Mouse (Mus musculus) heart, postnatal 0 days (tissue): ENCODE measurements around the gene Samd14. TPM values are rescaled to one million over a fixed set of nuclear protein-coding genes. Genes with fewer than 3 reads are reported as not detected.
A peak's percentile ranks its signal among the peaks of the same experiment; 100 is the strongest.

Experiments used
- ATAC-seq: fragments of 200-750 bp; cut with Nextera tagmentation; 2 replicates; pipeline ENCODE4 v1.8.0; 2017; ENCODE audit warnings: low read depth, moderate number of reproducible peaks, moderate library complexity; ENCODE audit not compliant: insufficient read depth
- DNase-seq: peaks from one replicate; pipeline ENCODE4 v3.0.0-alpha.2; 2016; ENCODE audit warnings: low spot score
- H3K27ac ChIP-seq: fragments of 300-500 bp; sonication (generic); 2 replicates; pipeline ENCODE4 v1.5.1; 2014; ENCODE audit warnings: low read depth, mild to moderate bottlenecking
- H3K27me3 ChIP-seq: fragments of 300-500 bp; sonication (generic); 2 replicates; pipeline ENCODE4 v1.6.1; 2014; ENCODE audit warnings: low read length, mixed read lengths; ENCODE audit not compliant: control insufficient read depth, insufficient read depth
- H3K36me3 ChIP-seq: fragments of 300-500 bp; sonication (generic); replicated peaks from 2 replicates; pipeline ENCODE4 v1.6.1; 2014; ENCODE audit warnings: low read length, mixed read lengths; ENCODE audit not compliant: control insufficient read depth, insufficient read depth
- H3K4me1 ChIP-seq: fragments of 300-500 bp; sonication (generic); 2 replicates; pipeline ENCODE4 v1.6.1; 2014; ENCODE audit warnings: antibody characterized with exemption; ENCODE audit not compliant: control insufficient read depth, insufficient read depth
- H3K4me2 ChIP-seq: fragments of 300-500 bp; sonication (generic); 2 replicates; pipeline ENCODE4 v1.6.1; 2014; ENCODE audit warnings: low read depth, mild to moderate bottlenecking, low read length, moderate library complexity
- H3K4me3 ChIP-seq: fragments of 300-500 bp; sonication (generic); 2 replicates; pipeline ENCODE4 v1.5.1; 2014; ENCODE audit warnings: low read depth, low read length
- H3K9ac ChIP-seq: fragments of 300-500 bp; sonication (generic); replicated peaks from 2 replicates; pipeline ENCODE4 v1.6.1; 2014; ENCODE audit warnings: low read depth, low read length, mixed read lengths
- H3K9me3 ChIP-seq: fragments of 300-500 bp; sonication (generic); replicated peaks from 2 replicates; pipeline ENCODE4 v1.6.1; 2016; ENCODE audit warnings: low read length; ENCODE audit not compliant: control insufficient read depth
- CTCF ChIP-seq: IDR thresholded peaks from 2 replicates; pipeline ENCODE4 v1.5.1; 2016; ENCODE audit warnings: antibody characterized with exemption, control low read depth, low read depth
- EP300 ChIP-seq: IDR thresholded peaks from 2 replicates; pipeline ENCODE4 v1.6.1; 2016; ENCODE audit warnings: antibody characterized with exemption, low read depth
- WGBS: fragments of 180-500 bp; shearing (Covaris S2); extraction: QIAGEN DNeasy Blood & Tissue Kit; methylation state at CpG from one replicate; pipeline ENCODE4 v1.1.7; 2014; 5-methylcytosine and 5-hydroxymethylcytosine counted together
- polyA plus RNA-seq: library from polyadenylated mRNA; unstranded; fragments of >200 nt; fragmentation: Nextera tagmentation; extraction: Ambion mirVana; gene quantifications from 2 replicates; pipeline ENCODE4 v1.2.1, GENCODE M21; 2015
- total RNA-seq: library from RNA; depleted of rRNA; stranded (reverse); fragments of >200 nt; gene quantifications from 2 replicates; pipeline ENCODE4 v1.2.3, GENCODE M21; 2014; ENCODE audit warnings: low replicate concordance

Gene Samd14
- total and polyA plus RNA-seq, 2 experiments from 2014 or later = 4.8 to 6.2 TPM

DNA sequence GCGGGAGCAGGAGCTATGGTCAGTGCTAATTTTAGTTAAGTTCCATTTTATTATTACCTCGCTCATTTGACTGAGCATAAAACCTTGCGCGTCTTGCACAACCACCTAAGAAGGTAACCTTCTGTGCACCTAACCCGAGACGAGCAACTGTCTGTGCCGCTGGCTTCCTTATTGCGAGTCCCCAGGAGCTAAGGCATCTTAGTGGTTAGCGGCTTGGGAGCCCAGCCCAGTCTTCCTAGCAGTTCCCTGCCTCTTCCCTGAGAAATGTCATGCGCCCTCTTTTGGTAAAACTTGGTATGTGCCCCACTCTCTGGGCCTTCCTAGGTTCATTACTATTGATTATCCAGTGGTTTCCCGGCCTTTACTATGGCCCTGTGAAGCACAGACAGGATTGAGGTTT, 32.4 kb downstream of the Samd14 start:
- peaks cover 36% of the 10 kb centered on the region for H3K36me3 ChIP-seq
- H3K9ac ChIP-seq = peak overlapping the region; percentile 38
- H3K27me3 ChIP-seq = no peaks in the 10 kb centered on the region
- H3K4me1 ChIP-seq = peaks cover 11% of the 10 kb centered on the region; the same call in 1 of the 2 replicates
- no peaks in the 10 kb centered on the region for H3K9me3 ChIP-seq
- under 1% methylated on average over 11 of the region's 11 CpGs for WGBS
- peak overlapping the region; percentile 88 for H3K4me2 ChIP-seq
- ATAC-seq (no peak), DNase-seq (peak; percentile 84)
- TF ChIP-seq CTCF = peak; percentile 82
- no peak for TF ChIP-seq EP300
- H3K27ac ChIP-seq = peak overlapping the region; percentile 71
- peak overlapping the region; percentile 71 for H3K4me3 ChIP-seq

- no peak for DNase-seq
- TF ChIP-seq EP300 (no peak), CTCF (no peak)
- WGBS = 88% methylated on average over 4 of the region's 4 CpGs
- no peak for ATAC-seq
- H3K4me3 ChIP-seq = no peak overlapping the region
- no peak overlapping the region for H3K27ac ChIP-seq
- H3K9me3 ChIP-seq = no peaks in the 10 kb centered on the region
- H3K4me2 ChIP-seq = no peak overlapping the region
- peaks cover 11% of the 10 kb centered on the region; the same call in 1 of the 2 replicates for H3K4me1 ChIP-seq
- H3K27me3 ChIP-seq = no peaks in the 10 kb centered on the region
- peaks cover 26% of the 10 kb centered on the region for H3K36me3 ChIP-seq
- H3K9ac ChIP-seq = no peak overlapping the region
Measured at GRCm38 (mm10) chr11:95043060-95043459, 33.4 kb downstream of the Samd14 start.

GRCm38 (mm10) chr11:95043608-95044007, 33.9 kb downstream of the Samd14 start:
- ATAC-seq = no peak

GRCm38 (mm10) chr11:95044185-95044870, 34.6 kb downstream of the Samd14 start:
- no peak overlapping the region for H3K9ac ChIP-seq
- no peak overlapping the region for H3K27ac ChIP-seq
- no peak overlapping the region for H3K4me2 ChIP-seq
- WGBS = 58% methylated on average over 13 of the region's 13 CpGs
- TF ChIP-seq EP300 = no peak
- TF ChIP-seq CTCF = no peak
- no peaks in the 10 kb centered on the region for H3K9me3 ChIP-seq
- DNase-seq = no peak
- peaks cover 14% of the 10 kb centered on the region for H3K36me3 ChIP-seq
- H3K4me1 ChIP-seq = peaks cover 11% of the 10 kb centered on the region; the same call in 1 of the 2 replicates
- no peaks in the 10 kb centered on the region for H3K27me3 ChIP-seq
- H3K4me3 ChIP-seq = no peak overlapping the region
- ATAC-seq = no peak

More at GRCm38 (mm10) chr11:95043608-95044007, 33.9 kb downstream of the Samd14 start:
- Histone ChIP-seq H3K9ac (no peak overlapping the region), H3K27ac (no peak overlapping the region), H3K4me1 (peaks cover 11% of the 10 kb centered on the region; the same call in 1 of the 2 replicates), H3K9me3 (no peaks in the 10 kb centered on the region), H3K36me3 (peaks cover 21% of the 10 kb centered on the region), H3K4me3 (no peak overlapping the region), H3K4me2 (no peak overlapping the region), H3K27me3 (no peaks in the 10 kb centered on the region)
- 60% methylated on average over 7 of the region's 7 CpGs for WGBS
- TF ChIP-seq EP300 (no peak), CTCF (no peak)
- no peak for DNase-seq

DNA sequence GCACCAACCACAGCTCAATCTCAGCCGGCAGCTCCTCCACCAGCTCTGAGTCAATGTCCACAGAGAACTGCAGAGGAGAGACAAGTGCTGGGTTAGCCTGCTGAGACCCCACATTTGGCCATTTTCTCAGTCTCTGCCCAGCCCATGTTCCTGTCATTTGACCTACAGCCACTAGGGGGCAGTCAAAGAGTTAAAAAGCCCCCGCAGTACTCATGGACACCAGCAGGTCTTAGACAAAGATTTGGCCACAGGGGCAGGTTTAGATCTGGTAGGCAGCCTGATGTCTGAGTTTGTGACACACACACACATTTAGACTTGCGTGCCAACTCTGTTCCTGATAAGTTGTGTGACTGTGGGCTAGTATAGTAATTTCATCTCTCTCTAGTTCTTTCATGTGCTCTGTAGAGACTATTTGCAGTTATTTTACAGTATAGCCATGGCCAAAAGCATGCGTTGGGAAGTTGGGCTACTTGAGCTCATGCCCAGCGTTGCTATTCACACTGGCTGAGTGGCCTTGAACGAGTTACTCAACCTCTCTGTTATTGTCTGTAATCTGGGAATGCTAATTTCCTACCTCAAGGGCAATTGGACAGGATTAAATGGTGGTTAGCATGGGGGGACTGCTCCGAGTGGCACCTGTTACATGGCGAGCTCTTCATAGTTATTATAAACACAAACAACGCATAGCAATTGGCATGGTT, 37.5 kb downstream of the Samd14 start:
- DNase-seq (peak; percentile 75), ATAC-seq (peak; percentile 65; the same call in 1 of the 2 replicates)
- Histone ChIP-seq H3K4me3 (no peak overlapping the region), H3K27ac (no peak overlapping the region), H3K27me3 (no peaks in the 10 kb centered on the region), H3K4me2 (no peak overlapping the region), H3K4me1 (no peaks in the 10 kb centered on the region), H3K9ac (no peak overlapping the region), H3K36me3 (peaks cover 24% of the 10 kb centered on the region), H3K9me3 (no peaks in the 10 kb centered on the region)
- 48% methylated on average over 9 of the region's 9 CpGs for WGBS
- TF ChIP-seq EP300 (no peak), CTCF (peak; percentile 91)
